Mouse (Mus musculus) heart, embryonic 15.5 days (tissue): Measurements from ENCODE around the gene Gm11011. TPM values are rescaled to one million over a fixed set of nuclear protein-coding genes. Genes with fewer than 3 reads are reported as not detected.

Experiments used
- polyA plus RNA-seq: library from polyadenylated mRNA; unstranded; fragments of >200 nt; fragmentation: Nextera tagmentation; extraction: Ambion mirVana; gene quantifications from 2 replicates; pipeline ENCODE4 v1.2.1, GENCODE M21; 2015

Gene Gm11011
- polyA plus RNA-seq, 1 experiment from 2014 or later = not detected

Other genes with a start within 250 kb of the Gm11011 start
- gene Tshz2, start 45.3 kb upstream of the Gm11011 start, polyA plus RNA-seq = 3.6 and 4.7 TPM in 2 replicates